Mouse (Mus musculus): ENCODE results near the gene Vmn1r228. TPM values are rescaled to one million over a fixed set of nuclear protein-coding genes. Genes with fewer than 3 reads are reported as not detected.

Gene Vmn1r228
- not detected in 2 replicates for polyA plus RNA-seq (2015; fragmentation: Nextera tagmentation; extraction: Ambion mirVana)

DNA sequence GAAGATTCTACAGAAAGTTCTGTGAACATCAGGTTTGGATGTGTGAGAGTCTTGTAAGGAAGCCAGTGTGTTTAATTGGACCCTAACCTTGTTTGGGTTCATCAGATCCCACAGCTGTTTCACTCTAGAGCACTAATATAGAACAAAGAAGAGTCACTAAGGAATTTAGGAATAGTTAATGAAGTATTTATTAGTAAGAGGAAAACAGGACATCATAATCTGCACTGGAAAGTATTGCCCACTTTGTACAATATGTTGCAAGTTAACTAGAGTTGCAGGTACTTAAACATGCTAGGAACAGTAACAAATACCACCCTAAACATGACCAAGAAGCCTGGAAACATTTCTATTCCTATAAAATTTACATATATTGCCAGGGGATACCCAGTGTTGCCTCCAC lies at the start of gene Vmn1r228:
Gene Vmn1r228 (minus strand): TSS at position 101 of the 400 bp plus-strand sequence.
- ATAC-seq, result no peak
- H3K27me3 ChIP-seq (replicated peaks; ENCODE audit: control insufficient read depth, insufficient read depth, low read length), result no peaks in the 10 kb centered on the region

DNA sequence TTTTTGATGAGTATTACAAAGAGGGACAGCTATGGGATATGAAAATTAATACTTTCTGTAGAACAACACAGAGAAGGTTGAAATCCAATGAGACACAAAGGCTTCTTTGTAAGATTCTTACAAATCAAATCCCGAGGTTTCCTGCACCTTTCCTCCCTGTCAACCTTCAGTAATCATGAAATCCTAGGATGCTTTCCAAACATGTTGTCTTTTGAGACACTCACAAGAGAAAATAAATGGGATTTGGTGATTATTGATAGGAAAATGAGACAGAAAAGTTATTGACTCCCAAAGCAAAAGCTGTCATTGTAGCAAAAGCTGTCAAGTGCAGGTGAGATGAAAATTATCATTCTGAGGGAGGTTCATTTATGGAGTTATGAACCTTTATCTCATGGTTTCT lies 25.3 kb upstream of the Vmn1r228 start, which contains the start of gene Vmn1r229:
Gene Vmn1r229 (plus strand): TSS at position 301 of the 400 bp plus-strand sequence.
- no peak within 1 kb of the TSS for H3K9ac ChIP-seq (ENCODE audit: low read depth, low read length)
- H3K9me3 ChIP-seq (ENCODE audit: control insufficient read depth, low read length), result no peaks in the 10 kb centered on the region
- H3K27me3 ChIP-seq (replicated peaks; ENCODE audit: control insufficient read depth, insufficient read depth, low read length), result no peaks in the 10 kb centered on the region
- no peaks in the 10 kb centered on the region for H3K36me3 ChIP-seq (ENCODE audit: control insufficient read depth, insufficient read depth, low read length)
- no peak within 1 kb of the TSS for H3K4me3 ChIP-seq (ENCODE audit: low read length)
- H3K27ac ChIP-seq (ENCODE audit: low read length), result no peak within 1 kb of the TSS
- WGBS, result 65% methylated on average over 1 of the region's 1 CpGs
- no peak within 1 kb of the TSS for H3K4me2 ChIP-seq (ENCODE audit: low read depth, low read length)
- H3K4me1 ChIP-seq (ENCODE audit: control insufficient read depth, insufficient read depth, low read length), result no peaks in the 10 kb centered on the region
- no peak for ATAC-seq

More for the DNA sequence above, at the start of gene Vmn1r228:
- Histone ChIP-seq H3K4me3 (ENCODE audit: low read length) (no peak within 1 kb of the TSS), H3K4me1 (ENCODE audit: control insufficient read depth, insufficient read depth, low read length) (no peaks in the 10 kb centered on the region), H3K36me3 (ENCODE audit: control insufficient read depth, insufficient read depth, low read length) (no peaks in the 10 kb centered on the region), H3K9ac (ENCODE audit: low read depth, low read length) (no peak within 1 kb of the TSS), H3K9me3 (ENCODE audit: control insufficient read depth, low read length) (no peaks in the 10 kb centered on the region), H3K27ac (ENCODE audit: low read length) (no peak within 1 kb of the TSS), H3K4me2 (ENCODE audit: low read depth, low read length) (no peak within 1 kb of the TSS)

DNA sequence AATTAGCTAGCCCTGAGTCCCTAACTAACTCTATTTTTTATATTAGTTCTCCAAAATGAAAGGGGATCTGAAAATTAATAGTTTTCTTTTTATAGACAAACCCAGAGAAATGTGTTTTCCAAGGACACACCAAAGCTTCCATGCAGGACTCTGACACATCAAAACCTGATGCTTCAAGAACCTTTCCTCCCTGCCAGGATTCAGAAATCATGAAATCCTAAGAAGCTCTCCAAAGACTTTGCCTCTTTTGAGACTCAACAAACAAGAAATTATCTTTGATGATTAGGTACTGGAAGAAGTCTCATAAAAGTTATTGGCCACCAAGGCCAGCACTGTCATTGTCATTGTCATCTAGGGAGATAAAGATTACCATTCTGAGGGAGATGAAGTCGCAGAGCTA lies 56.4 kb downstream of the Vmn1r228 start, which contains the start of gene Vmn1r227:
Gene Vmn1r227 (plus strand): TSS at position 301 of the 400 bp plus-strand sequence.
- no peak within 1 kb of the TSS for H3K27ac ChIP-seq (ENCODE audit: low read length)
- WGBS, result 43% methylated on average over 1 of the region's 1 CpGs
- no peak for ATAC-seq
- no peaks in the 10 kb centered on the region for H3K27me3 ChIP-seq (replicated peaks; ENCODE audit: control insufficient read depth, insufficient read depth, low read length)
- no peak within 1 kb of the TSS for H3K4me3 ChIP-seq (ENCODE audit: low read length)
- no peak within 1 kb of the TSS for H3K4me2 ChIP-seq (ENCODE audit: low read depth, low read length)
- H3K9me3 ChIP-seq (ENCODE audit: control insufficient read depth, low read length), result no peaks in the 10 kb centered on the region
- H3K9ac ChIP-seq (ENCODE audit: low read depth, low read length), result no peak within 1 kb of the TSS
- no peaks in the 10 kb centered on the region for H3K4me1 ChIP-seq (ENCODE audit: control insufficient read depth, insufficient read depth, low read length)
- H3K36me3 ChIP-seq (ENCODE audit: control insufficient read depth, insufficient read depth, low read length), result no peaks in the 10 kb centered on the region

Other genes starting within 250 kb of the Vmn1r228 start
- gene Vmn2r109, start 221.4 kb downstream of the Vmn1r228 start, polyA plus RNA-seq (2015; fragmentation: Nextera tagmentation; extraction: Ambion mirVana), result not detected in 2 replicates
- gene Vmn2r110, start 189.7 kb downstream of the Vmn1r228 start, polyA plus RNA-seq (2015; fragmentation: Nextera tagmentation; extraction: Ambion mirVana), result 0.02 TPM in 1 of 2 replicates, not detected in the other
- gene Fpr-rs3, start 161.3 kb downstream of the Vmn1r228 start, polyA plus RNA-seq (2015; fragmentation: Nextera tagmentation; extraction: Ambion mirVana), result not detected in 2 replicates
- gene Vmn1r226, start 103.3 kb downstream of the Vmn1r228 start, polyA plus RNA-seq (2015; fragmentation: Nextera tagmentation; extraction: Ambion mirVana), result not detected in 2 replicates
- gene Vmn1r227, start 56.3 kb downstream of the Vmn1r228 start, polyA plus RNA-seq (2015; fragmentation: Nextera tagmentation; extraction: Ambion mirVana), result not detected in 2 replicates
- gene Vmn1r229, start 25.4 kb upstream of the Vmn1r228 start, polyA plus RNA-seq (2015; fragmentation: Nextera tagmentation; extraction: Ambion mirVana), result not detected in 2 replicates
- not detected in 2 replicates for gene Vmn1r230, start 54.3 kb upstream of the Vmn1r228 start, polyA plus RNA-seq (2015; fragmentation: Nextera tagmentation; extraction: Ambion mirVana)
- gene Vmn1r231, start 118.9 kb upstream of the Vmn1r228 start, polyA plus RNA-seq (2015; fragmentation: Nextera tagmentation; extraction: Ambion mirVana), result not detected in 2 replicates
- gene Vmn1r232, start 133.6 kb upstream of the Vmn1r228 start, polyA plus RNA-seq (2015; fragmentation: Nextera tagmentation; extraction: Ambion mirVana), result not detected in 2 replicates
- gene Ppp2r1a, start 159.2 kb upstream of the Vmn1r228 start, polyA plus RNA-seq (2015; fragmentation: Nextera tagmentation; extraction: Ambion mirVana), result 352 and 364 TPM in 2 replicates
- gene Vmn1r233, start 210.3 kb upstream of the Vmn1r228 start, polyA plus RNA-seq (2015; fragmentation: Nextera tagmentation; extraction: Ambion mirVana), result not detected in 2 replicates
- 8.2 TPM in 2 replicates for gene Zfp160, start 222.7 kb upstream of the Vmn1r228 start, polyA plus RNA-seq (2015; fragmentation: Nextera tagmentation; extraction: Ambion mirVana)